Mouse (Mus musculus) liver, adult 2 months (tissue): ENCODE results near the gene Apex1.

Experiments used
- CTCF ChIP-seq: fragments of 200-500 bp; IDR thresholded peaks from 2 replicates; pipeline ENCODE4 v1.5.1; 2011; ENCODE audit warnings: low read depth, low read length, control low read depth
- POLR2A ChIP-seq: fragments of 200-500 bp; IDR thresholded peaks from 2 replicates; pipeline ENCODE4 v1.6.1; 2011; ENCODE audit warnings: low read length, control low read depth; ENCODE audit not compliant: insufficient read depth; ENCODE audit errors: extremely low read depth

DNA sequence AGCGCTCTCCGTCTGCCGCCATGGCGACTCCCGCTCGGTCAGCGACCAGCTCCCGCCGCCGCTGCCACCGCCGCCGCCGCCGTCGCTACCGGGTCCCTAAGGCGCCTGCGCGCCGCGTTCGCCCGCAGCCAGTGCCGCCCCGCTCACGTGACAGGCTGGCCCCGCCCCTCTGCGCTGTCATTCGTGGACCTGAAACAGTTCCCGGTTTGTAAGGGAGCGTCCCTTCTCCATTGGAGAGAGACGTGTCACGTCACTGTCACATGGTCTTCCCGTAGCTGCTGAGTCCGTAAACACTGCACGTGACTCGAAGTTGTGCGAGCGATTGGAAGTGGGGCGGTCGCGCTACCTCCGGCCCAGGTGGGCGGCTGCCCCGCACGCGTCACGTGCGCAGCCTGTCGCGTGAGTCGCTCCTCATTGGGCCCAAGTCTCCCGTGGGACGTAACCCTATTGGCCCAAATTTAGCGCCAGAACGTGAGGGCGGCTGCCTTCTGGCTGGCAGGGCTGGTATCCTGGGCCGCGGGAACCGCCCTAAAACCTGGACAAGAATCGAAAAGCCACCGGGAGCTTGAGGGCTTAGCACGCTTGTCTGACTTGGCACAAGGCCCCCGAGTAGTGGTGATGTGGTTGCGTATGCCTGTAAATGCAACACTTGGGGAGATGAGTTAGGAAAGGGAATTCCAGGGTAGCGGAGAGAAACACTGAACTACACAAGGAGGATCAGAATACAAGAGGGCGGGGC lies 6.2 kb downstream of the Apex1 start, which contains the start of the genes Pip4p1 and Pnp:
- TF ChIP-seq CTCF (no peak), POLR2A (peak; percentile 65; the same call in 1 of the 2 replicates)
